ENCODE assay signal across 23 mouse cellular contexts in the genomic region with DNA sequence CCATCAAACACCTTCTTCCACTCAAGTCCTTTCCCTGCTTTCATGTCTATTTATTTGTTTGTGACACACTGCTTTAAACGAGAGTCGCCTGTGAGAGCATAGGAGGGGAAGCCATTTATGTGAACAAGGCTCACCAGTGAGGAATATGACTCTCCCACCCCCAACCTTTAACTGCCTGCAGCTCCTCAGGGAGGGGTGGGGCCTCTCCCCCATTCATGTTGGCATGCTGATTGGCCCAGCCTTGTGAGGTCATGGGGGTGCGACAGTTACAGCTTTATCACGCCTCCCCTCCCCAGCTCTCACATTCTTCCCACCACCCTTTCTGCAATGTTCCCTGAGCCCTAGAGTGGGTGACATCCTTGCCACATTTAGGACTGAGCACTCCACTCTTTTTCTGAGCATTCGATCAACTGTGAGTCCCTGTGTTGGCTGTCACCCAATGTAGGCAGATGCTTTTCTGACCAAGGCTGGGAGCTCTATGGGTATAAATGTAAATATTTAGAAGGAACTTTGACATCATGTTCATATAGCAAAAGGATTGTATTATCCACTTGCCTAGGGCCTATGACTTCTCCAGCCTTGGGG.
DNase-seq lines count a peak whose midpoint lies in the region; ATAC-seq and TF ChIP-seq lines count a peak whose summit lies in the region.
"Had no signal": no experiment of that assay in that cellular context is flagged by ENCODE, and none has a peak within 500 bp of the region (broad histone marks: within the 10 kb centered on the region; RNA-seq: fewer than 3 reads in every experiment).

No protein-coding gene starts in this region.

- no peak overlapping the region for H3K4me2 ChIP-seq in hindbrain, embryonic 16.5 days (ENCODE audit: low read length)
- H3K4me2 ChIP-seq in hindbrain, embryonic 11.5 days (replicated peaks; ENCODE audit: low read depth, low read length) = no peak overlapping the region
- H3K4me2 ChIP-seq in lung, embryonic 14.5 days = no peak overlapping the region
- no peak overlapping the region for H3K4me2 ChIP-seq in stomach, embryonic 16.5 days (ENCODE audit: low read depth, low read length)
- H3K4me2 ChIP-seq: forebrain, embryonic 15.5 days; heart, embryonic 11.5 days; hindbrain, embryonic 13.5 days had no signal

- H3K27me3 ChIP-seq in hindbrain, embryonic 16.5 days (replicated peaks; ENCODE audit: control insufficient read depth, insufficient read depth, low read length) = no peaks in the 10 kb centered on the region
- no peaks in the 10 kb centered on the region for H3K27me3 ChIP-seq in hindbrain, embryonic 11.5 days (ENCODE audit: control insufficient read depth, insufficient read depth, low read length)
- H3K27me3 ChIP-seq in lung, embryonic 14.5 days (ENCODE audit: insufficient read depth, low read length) = no peaks in the 10 kb centered on the region
- H3K27me3 ChIP-seq in stomach, embryonic 16.5 days (ENCODE audit: control insufficient read depth, insufficient read depth, low read length) = no peaks in the 10 kb centered on the region
- H3K27me3 ChIP-seq: CH12.LX; forebrain, embryonic 15.5 days; hindbrain, embryonic 13.5 days; Patski had no signal

- no peak overlapping the region for H3K27ac ChIP-seq in hindbrain, embryonic 16.5 days (ENCODE audit: low read depth, low read length)
- no peak overlapping the region for H3K27ac ChIP-seq in hindbrain, embryonic 11.5 days (ENCODE audit: low read depth, low read length)
- H3K27ac ChIP-seq in lung, embryonic 14.5 days (ENCODE audit: low read depth) = no peak overlapping the region
- no peak overlapping the region for H3K27ac ChIP-seq in stomach, embryonic 16.5 days (ENCODE audit: low read length)
- H3K27ac ChIP-seq: embryonic facial prominence, embryonic 10.5 days; forebrain, embryonic 15.5 days; hindbrain, embryonic 13.5 days had no signal

- no peak for DNase-seq in hindbrain, embryonic 11.5 days (ENCODE audit: low spot score)
- DNase-seq in lung, embryonic 14.5 days = peak; percentile 65
- DNase-seq in lung, postnatal 25 days (ENCODE audit: low spot score) = no peak
- peak; percentile 4 for DNase-seq in R1 (ENCODE audit: low read depth, low spot score)
- no peak for DNase-seq in T-cell, adult 2 months (ENCODE audit: low spot score)
- DNase-seq: adrenal gland, adult 8-10 months; cerebellum, adult 11-12 months; cerebellum, postnatal 10 days; heart, postnatal 14 days; kidney, adult 9 months; layer of hippocampus, adult 9-11 months; midbrain, embryonic 14.5 days had no signal

- no peaks in the 10 kb centered on the region for H3K36me3 ChIP-seq in hindbrain, embryonic 16.5 days (ENCODE audit: control insufficient read depth, insufficient read depth, low read length)
- H3K36me3 ChIP-seq in hindbrain, embryonic 11.5 days (ENCODE audit: control insufficient read depth, insufficient read depth, low read length) = no peaks in the 10 kb centered on the region
- no peaks in the 10 kb centered on the region for H3K36me3 ChIP-seq in lung, embryonic 14.5 days (ENCODE audit: insufficient read depth)
- no peaks in the 10 kb centered on the region for H3K36me3 ChIP-seq in stomach, embryonic 16.5 days (ENCODE audit: control insufficient read depth, insufficient read depth, low read length)
- H3K36me3 ChIP-seq: embryonic facial prominence, embryonic 10.5 days; forebrain, embryonic 15.5 days; G1E; hindbrain, embryonic 13.5 days had no signal

- no peak for TF ChIP-seq CTCF in lung, embryonic 14.5 days (IDR thresholded peaks at IDR 0.05; ENCODE audit: low read depth)

- no peak overlapping the region for H3K9ac ChIP-seq in hindbrain, embryonic 16.5 days (ENCODE audit: low read depth, low read length)
- no peak overlapping the region for H3K9ac ChIP-seq in hindbrain, embryonic 11.5 days (ENCODE audit: low read depth, low read length)
- no peak overlapping the region for H3K9ac ChIP-seq in lung, embryonic 14.5 days
- no peak overlapping the region for H3K9ac ChIP-seq in stomach, embryonic 16.5 days (ENCODE audit: low read length)
- H3K9ac ChIP-seq: forebrain, embryonic 15.5 days; hindbrain, embryonic 13.5 days had no signal

- 69% methylated on average over 5 of the region's 5 CpGs for WGBS in hindbrain, embryonic 16.5 days
- 77% methylated on average over 5 of the region's 5 CpGs for WGBS in hindbrain, embryonic 11.5 days
- 24% methylated on average over 5 of the region's 5 CpGs for WGBS in lung, embryonic 14.5 days
- 46% methylated on average over 5 of the region's 5 CpGs for WGBS in stomach, embryonic 16.5 days

- H3K4me1 ChIP-seq in hindbrain, embryonic 16.5 days (ENCODE audit: control insufficient read depth, insufficient read depth, low read depth, low read length) = no peaks in the 10 kb centered on the region
- H3K4me1 ChIP-seq in hindbrain, embryonic 11.5 days (replicated peaks; ENCODE audit: control insufficient read depth, insufficient read depth, low read length) = no peaks in the 10 kb centered on the region
- H3K4me1 ChIP-seq in lung, embryonic 14.5 days (ENCODE audit: insufficient read depth) = peaks cover 4% of the 10 kb centered on the region; the same call in 1 of the 2 replicates
- H3K4me1 ChIP-seq in stomach, embryonic 16.5 days (ENCODE audit: control insufficient read depth, insufficient read depth, low read length) = peaks cover 9% of the 10 kb centered on the region; the same call in 1 of the 2 replicates
- H3K4me1 ChIP-seq: forebrain, embryonic 15.5 days; hindbrain, embryonic 13.5 days had no signal

- H3K9me3 ChIP-seq in hindbrain, embryonic 16.5 days (ENCODE audit: control insufficient read depth, low read length) = no peaks in the 10 kb centered on the region
- H3K9me3 ChIP-seq in hindbrain, embryonic 11.5 days (ENCODE audit: control insufficient read depth, low read length) = no peaks in the 10 kb centered on the region
- no peaks in the 10 kb centered on the region for H3K9me3 ChIP-seq in lung, embryonic 14.5 days (ENCODE audit: low read depth, low read length)
- no peaks in the 10 kb centered on the region for H3K9me3 ChIP-seq in stomach, embryonic 16.5 days (replicated peaks; ENCODE audit: control insufficient read depth, low read length)
- H3K9me3 ChIP-seq: embryonic facial prominence, embryonic 10.5 days; forebrain, embryonic 15.5 days; G1E; hindbrain, embryonic 13.5 days had no signal

- no peak overlapping the region for H3K4me3 ChIP-seq in hindbrain, embryonic 16.5 days (ENCODE audit: low read length)
- no peak overlapping the region for H3K4me3 ChIP-seq in hindbrain, embryonic 11.5 days (ENCODE audit: low read depth, low read length)
- H3K4me3 ChIP-seq in lung, embryonic 14.5 days (ENCODE audit: low read depth, low read length) = no peak overlapping the region
- H3K4me3 ChIP-seq in stomach, embryonic 16.5 days (replicated peaks; ENCODE audit: low read length) = no peak overlapping the region
- H3K4me3 ChIP-seq: embryonic facial prominence, embryonic 10.5 days; forebrain, embryonic 15.5 days; hindbrain, embryonic 13.5 days; megakaryocyte, embryonic 14.5 days had no signal

- 0 out of 2 replicates have a peak, but pooled peaks have one; percentile 30 for ATAC-seq in hindbrain, embryonic 16.5 days
- ATAC-seq in hindbrain, embryonic 11.5 days (ENCODE audit: low FRiP score) = no peak
- peak; percentile 76 for ATAC-seq in lung, embryonic 14.5 days (ENCODE audit: insufficient read depth)
- ATAC-seq in stomach, embryonic 16.5 days (ENCODE audit: insufficient read depth, low FRiP score) = peak; percentile 25; the same call in 1 of the 2 replicates
- ATAC-seq: activated CD4-positive, CD25-positive, alpha-beta regulatory T cell, adult 4 months; forebrain, embryonic 15.5 days; Patski had no signal

Comparison
In these comparisons a context has a peak if more than half of its experiments do, and no peak if none do; other contexts are left out.
1. DNase-seq: peak in lung, embryonic 14.5 days (single experiment) and R1 (single experiment); none in hindbrain, embryonic 11.5 days (single experiment), lung, postnatal 25 days (single experiment) and T-cell, adult 2 months (single experiment).